Mouse (Mus musculus): ENCODE measurements around the gene Psmd11. TPM values are rescaled to one million over a fixed set of nuclear protein-coding genes. Genes with fewer than 3 reads are reported as not detected.

Psmd11 gene
- polyA plus RNA-seq, 1 experiment from 2014 or later: 271 TPM

DNA sequence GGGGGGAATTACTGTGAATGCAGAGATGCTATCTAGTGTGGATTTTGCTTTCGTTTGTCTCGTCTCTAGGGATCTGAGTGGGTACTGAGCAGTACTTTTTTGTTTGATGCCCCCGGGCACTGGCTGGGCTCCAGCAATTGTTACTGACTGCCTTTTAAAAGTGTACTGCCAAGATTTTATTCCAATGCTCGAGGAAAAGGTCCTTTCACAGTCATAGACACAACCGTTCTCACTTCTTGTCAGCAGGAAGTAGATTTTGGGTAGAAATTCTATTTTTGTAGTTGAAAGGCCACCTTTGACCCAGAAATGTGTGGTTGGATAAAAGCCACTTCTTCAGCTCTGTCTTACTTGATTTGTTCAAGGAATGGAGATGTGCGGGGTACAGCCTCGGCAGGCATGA, 85.4 kb downstream of the Psmd11 start:
- no peak overlapping the region for H3K9ac ChIP-seq (replicated peaks)
- H3K36me3 ChIP-seq: no peaks in the 10 kb centered on the region
- 52% methylated on average over 7 of the region's 7 CpGs for WGBS
- no peak for ATAC-seq (ENCODE audit: low FRiP score)
- H3K4me3 ChIP-seq (replicated peaks): no peak overlapping the region
- no peak overlapping the region for H3K4me2 ChIP-seq
- H3K9me3 ChIP-seq (replicated peaks): no peaks in the 10 kb centered on the region
- H3K27ac ChIP-seq (replicated peaks): no peak overlapping the region
- H3K4me1 ChIP-seq: peaks cover 44% of the 10 kb centered on the region
- H3K27me3 ChIP-seq (replicated peaks): 0 out of 2 replicates have a peak, but pooled peaks cover 3% of the 10 kb centered on the region

DNA sequence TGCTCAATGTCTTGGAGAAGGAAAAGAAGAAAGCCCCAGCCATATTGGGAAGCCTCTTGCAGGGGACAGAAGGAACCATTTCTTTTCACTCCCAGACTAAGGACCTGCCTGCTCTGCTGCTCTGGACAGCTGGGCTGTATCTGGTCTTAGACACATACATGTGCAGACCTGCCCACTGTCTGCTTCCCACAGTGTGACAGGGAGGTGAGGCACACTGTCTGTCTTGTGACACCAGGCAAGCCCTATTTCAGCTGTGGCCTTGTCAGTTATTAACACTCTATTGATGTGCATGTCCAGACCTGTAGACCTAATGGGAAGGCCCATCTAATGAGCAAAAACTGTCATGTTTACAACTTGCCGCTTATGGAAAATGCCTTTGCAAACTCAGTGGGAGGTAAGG, 86.9 kb downstream of the Psmd11 start:
- H3K9me3 ChIP-seq (replicated peaks): no peaks in the 10 kb centered on the region
- no peak for ATAC-seq (ENCODE audit: low FRiP score)
- 0 out of 2 replicates have a peak, but pooled peaks cover 3% of the 10 kb centered on the region for H3K27me3 ChIP-seq (replicated peaks)
- H3K4me1 ChIP-seq: peaks cover 47% of the 10 kb centered on the region
- 37% methylated on average over 1 of the region's 1 CpGs for WGBS
- no peaks in the 10 kb centered on the region for H3K36me3 ChIP-seq
- H3K4me2 ChIP-seq: no peak overlapping the region
- H3K9ac ChIP-seq (replicated peaks): no peak overlapping the region
- no peak overlapping the region for H3K27ac ChIP-seq (replicated peaks)
- H3K4me3 ChIP-seq (replicated peaks): no peak overlapping the region

DNA sequence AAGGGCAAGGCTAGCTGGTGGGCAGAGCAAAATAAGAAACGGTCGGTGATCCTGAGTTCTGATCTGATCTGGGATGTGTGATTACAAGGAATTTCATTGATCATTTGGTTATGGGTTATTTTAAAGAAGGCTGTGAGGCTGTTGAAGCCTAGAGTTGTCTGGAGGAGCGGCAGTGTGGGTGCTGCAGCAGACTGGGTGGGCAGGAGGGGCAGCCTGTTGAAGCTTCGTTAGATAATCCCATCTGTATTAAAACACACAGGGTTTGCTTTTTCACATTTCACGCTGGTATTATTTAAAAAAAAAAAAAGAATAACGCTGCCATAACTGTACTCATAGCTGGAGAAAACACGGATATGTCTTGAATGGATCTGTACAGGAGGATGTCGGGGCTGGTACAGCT, 87.5 kb downstream of the Psmd11 start:
- 0 out of 2 replicates have a peak, but pooled peaks cover 3% of the 10 kb centered on the region for H3K27me3 ChIP-seq (replicated peaks)
- WGBS: 85% methylated on average over 8 of the region's 8 CpGs
- H3K36me3 ChIP-seq: no peaks in the 10 kb centered on the region
- 0 out of 2 replicates have a peak overlapping the region, but pooled peaks have one; percentile 33 for H3K27ac ChIP-seq (replicated peaks)
- no peak overlapping the region for H3K9ac ChIP-seq (replicated peaks)
- H3K9me3 ChIP-seq (replicated peaks): no peaks in the 10 kb centered on the region
- no peak overlapping the region for H3K4me2 ChIP-seq
- peaks cover 47% of the 10 kb centered on the region for H3K4me1 ChIP-seq
- ATAC-seq (ENCODE audit: low FRiP score): no peak
- H3K4me3 ChIP-seq (replicated peaks): no peak overlapping the region

DNA sequence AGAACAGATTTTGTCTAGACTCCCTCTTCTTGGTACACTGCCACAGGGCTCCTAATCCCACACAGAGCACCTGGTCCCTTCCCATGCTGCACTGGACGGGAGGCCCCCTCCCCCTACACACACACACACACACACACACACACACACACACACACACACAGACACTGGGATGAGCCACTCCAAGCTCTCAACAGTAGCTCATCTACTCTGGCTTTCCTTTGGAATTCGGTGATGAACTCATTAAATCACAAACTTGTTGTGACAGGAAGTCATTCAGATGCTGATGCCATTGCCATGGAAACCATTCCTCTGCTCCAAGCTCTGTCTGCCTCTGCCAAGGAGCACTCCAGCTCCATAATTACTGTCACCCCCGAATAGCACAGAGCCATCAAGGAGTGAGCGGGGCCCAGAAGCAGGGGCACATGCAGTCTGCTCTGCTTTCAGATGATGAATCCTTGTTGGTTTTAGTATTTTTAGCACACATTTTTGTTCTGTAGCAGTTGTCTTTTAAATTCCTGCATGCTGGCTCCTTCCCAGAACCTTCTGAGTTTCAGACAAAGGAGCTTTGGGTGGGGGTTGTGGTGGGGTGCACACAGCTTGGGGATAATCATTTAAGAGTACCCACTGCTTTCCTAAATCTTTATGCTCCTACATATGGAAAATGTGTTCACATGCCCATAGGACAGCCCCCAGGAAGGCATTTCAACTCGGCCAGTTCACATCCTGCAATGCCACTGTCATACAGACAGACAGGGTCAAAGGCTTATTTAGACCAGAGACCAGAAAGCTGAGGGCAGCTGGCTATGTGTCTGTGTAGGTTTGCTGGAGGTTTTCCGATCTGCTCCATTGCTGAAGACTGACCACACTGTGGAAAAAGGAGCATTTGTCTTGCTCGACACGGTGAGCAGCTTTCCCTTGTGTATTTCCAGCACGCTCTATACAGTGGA, 90.3 kb downstream of the Psmd11 start:
- no peaks in the 10 kb centered on the region for H3K27me3 ChIP-seq (replicated peaks)
- H3K4me3 ChIP-seq (replicated peaks): no peak overlapping the region
- no peaks in the 10 kb centered on the region for H3K9me3 ChIP-seq (replicated peaks)
- ATAC-seq (ENCODE audit: low FRiP score): peak; percentile 91
- H3K4me1 ChIP-seq: peaks cover 40% of the 10 kb centered on the region
- no peaks in the 10 kb centered on the region for H3K36me3 ChIP-seq
- WGBS: 8% methylated on average over 9 of the region's 9 CpGs
- H3K27ac ChIP-seq (replicated peaks): peak overlapping the region; percentile 74
- no peak overlapping the region for H3K4me2 ChIP-seq
- no peak overlapping the region; the same call in 1 of the 2 replicates for H3K9ac ChIP-seq (replicated peaks)

DNA sequence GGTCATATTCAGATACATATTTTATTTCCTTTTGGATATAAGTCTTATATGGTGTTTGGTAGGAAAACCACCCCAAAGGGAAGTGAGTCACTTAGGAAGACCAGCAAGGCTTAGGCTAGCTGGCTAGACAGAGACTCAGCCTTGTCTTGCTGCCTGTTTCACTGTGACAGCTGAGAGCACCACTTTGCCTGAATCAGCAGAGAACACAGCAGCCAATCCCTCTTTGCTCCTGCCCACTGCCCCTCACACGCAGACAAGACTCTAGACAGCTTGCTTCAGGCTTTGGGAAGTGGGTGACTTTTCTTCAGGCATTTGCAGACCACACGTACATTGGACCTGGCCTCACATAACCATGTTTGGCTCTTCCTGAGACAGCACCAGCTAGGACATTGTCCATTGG, 92.7 kb downstream of the Psmd11 start:
- no peaks in the 10 kb centered on the region for H3K27me3 ChIP-seq (replicated peaks)
- H3K4me2 ChIP-seq: no peak overlapping the region
- no peaks in the 10 kb centered on the region for H3K9me3 ChIP-seq (replicated peaks)
- no peak overlapping the region for H3K27ac ChIP-seq (replicated peaks)
- no peaks in the 10 kb centered on the region for H3K36me3 ChIP-seq
- WGBS: 72% methylated on average over 2 of the region's 2 CpGs
- no peak overlapping the region for H3K9ac ChIP-seq (replicated peaks)
- ATAC-seq (ENCODE audit: low FRiP score): no peak
- H3K4me3 ChIP-seq (replicated peaks): no peak overlapping the region
- peaks cover 25% of the 10 kb centered on the region for H3K4me1 ChIP-seq

Other genes starting within 250 kb of the Psmd11 start
- 2.9 and 6.2 TPM in 2 replicates for gene Rnf135, start 244.8 kb upstream of the Psmd11 start, polyA plus RNA-seq (2015; fragmentation: Nextera tagmentation; extraction: Ambion mirVana)
- gene Rhot1, start 219.6 kb upstream of the Psmd11 start, polyA plus RNA-seq (2015; fragmentation: Nextera tagmentation; extraction: Ambion mirVana): 70.2 and 72.9 TPM in 2 replicates
- 4.2 and 6.9 TPM in 2 replicates for gene Rhbdl3, start 127.7 kb upstream of the Psmd11 start, polyA plus RNA-seq (2015; fragmentation: Nextera tagmentation; extraction: Ambion mirVana)
- gene 5730455P16Rik, start 50.6 kb upstream of the Psmd11 start, polyA plus RNA-seq (2015; fragmentation: Nextera tagmentation; extraction: Ambion mirVana): 34.7 and 41.3 TPM in 2 replicates
- 168 and 184 TPM in 2 replicates for gene Zfp207, start 45.3 kb upstream of the Psmd11 start, polyA plus RNA-seq (2015; fragmentation: Nextera tagmentation; extraction: Ambion mirVana)
- gene Cdk5r1, start 48.4 kb downstream of the Psmd11 start, polyA plus RNA-seq (2015; fragmentation: Nextera tagmentation; extraction: Ambion mirVana): 69.6 and 82.7 TPM in 2 replicates